Mouse (Mus musculus) pancreas, adult 10 weeks (tissue): ENCODE results near the gene Olfr50. TPM values are rescaled to one million over a fixed set of nuclear protein-coding genes. Genes with fewer than 3 reads are reported as not detected.

Experiments used
- polyA plus RNA-seq: library from polyadenylated mRNA; stranded (reverse); fragments of 350-450 nt; fragmentation: Illumina TruSeq; extraction: RNeasy Lipid Tissue Mini Kit (QIAGEN cat#74804); gene quantifications from one replicate; pipeline ENCODE4 v1.2.3, GENCODE M21; 2015; ENCODE audit warnings: low read depth, low replicate concordance; ENCODE audit not compliant: insufficient read depth

The Olfr50 gene
- not detected for polyA plus RNA-seq

DNA sequence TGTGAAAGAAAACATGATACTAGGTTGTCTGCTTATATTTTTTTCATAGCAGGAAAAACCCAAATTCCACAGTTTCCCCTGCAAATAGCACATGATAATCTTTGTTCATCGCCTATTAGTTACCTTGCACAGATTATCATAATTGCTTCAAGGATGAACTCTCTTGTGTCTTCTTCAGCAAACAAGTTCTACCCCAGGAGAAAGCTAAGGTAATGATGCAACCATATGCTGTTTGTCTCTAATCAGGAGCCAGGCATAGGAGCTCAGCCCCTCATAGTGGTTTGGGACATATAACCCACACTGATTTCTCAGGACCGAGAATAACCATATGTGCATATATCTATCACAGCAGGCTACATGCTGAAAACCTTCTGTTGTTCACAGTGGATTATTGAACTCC, at the start of gene Olfr50:
Gene Olfr50, plus strand, starts transcription at position 301 of the 400 bp plus-strand sequence.

GRCm38 (mm10) chr2:36783976-36784375, 6.4 kb upstream of the Olfr50 start, which contains the start of gene Olfr348:
Gene Olfr348 (plus strand): TSS chr2:36784276.

GRCm38 (mm10) chr2:36816932-36817331, 26.6 kb downstream of the Olfr50 start, which contains the start of gene Olfr3:
Gene Olfr3 (minus strand): TSS chr2:36817032.

GRCm38 (mm10) chr2:36846010-36846409, 55.7 kb downstream of the Olfr50 start, which contains the start of gene Olfr350:
Gene Olfr350 (plus strand): TSS chr2:36846310.

Other genes starting within 250 kb of the Olfr50 start
- not detected for gene Olfr344, start 223.9 kb upstream of the Olfr50 start, polyA plus RNA-seq
- not detected for gene Olfr345, start 150.5 kb upstream of the Olfr50 start, polyA plus RNA-seq
- not detected for gene Olfr346, start 104.8 kb upstream of the Olfr50 start, polyA plus RNA-seq
- gene Olfr347, start 58.6 kb upstream of the Olfr50 start, polyA plus RNA-seq, result not detected
- not detected for gene Olfr348, start 6.3 kb upstream of the Olfr50 start, polyA plus RNA-seq
- gene Olfr3, start 26.5 kb downstream of the Olfr50 start, polyA plus RNA-seq, result not detected
- not detected for gene Olfr350, start 55.8 kb downstream of the Olfr50 start, polyA plus RNA-seq
- gene Olfr351, start 72.1 kb downstream of the Olfr50 start, polyA plus RNA-seq, result not detected
- gene Olfr352, start 77.9 kb downstream of the Olfr50 start, polyA plus RNA-seq, result not detected
- not detected for gene Olfr353, start 102.4 kb downstream of the Olfr50 start, polyA plus RNA-seq
- gene Olfr354, start 115.1 kb downstream of the Olfr50 start, polyA plus RNA-seq, result not detected
- not detected for gene Olfr355, start 138.4 kb downstream of the Olfr50 start, polyA plus RNA-seq
- not detected for gene Olfr356, start 146.6 kb downstream of the Olfr50 start, polyA plus RNA-seq
- not detected for gene Olfr357, start 203.3 kb downstream of the Olfr50 start, polyA plus RNA-seq
- gene Olfr358, start 218.8 kb downstream of the Olfr50 start, polyA plus RNA-seq, result not detected